In the genomic region with DNA sequence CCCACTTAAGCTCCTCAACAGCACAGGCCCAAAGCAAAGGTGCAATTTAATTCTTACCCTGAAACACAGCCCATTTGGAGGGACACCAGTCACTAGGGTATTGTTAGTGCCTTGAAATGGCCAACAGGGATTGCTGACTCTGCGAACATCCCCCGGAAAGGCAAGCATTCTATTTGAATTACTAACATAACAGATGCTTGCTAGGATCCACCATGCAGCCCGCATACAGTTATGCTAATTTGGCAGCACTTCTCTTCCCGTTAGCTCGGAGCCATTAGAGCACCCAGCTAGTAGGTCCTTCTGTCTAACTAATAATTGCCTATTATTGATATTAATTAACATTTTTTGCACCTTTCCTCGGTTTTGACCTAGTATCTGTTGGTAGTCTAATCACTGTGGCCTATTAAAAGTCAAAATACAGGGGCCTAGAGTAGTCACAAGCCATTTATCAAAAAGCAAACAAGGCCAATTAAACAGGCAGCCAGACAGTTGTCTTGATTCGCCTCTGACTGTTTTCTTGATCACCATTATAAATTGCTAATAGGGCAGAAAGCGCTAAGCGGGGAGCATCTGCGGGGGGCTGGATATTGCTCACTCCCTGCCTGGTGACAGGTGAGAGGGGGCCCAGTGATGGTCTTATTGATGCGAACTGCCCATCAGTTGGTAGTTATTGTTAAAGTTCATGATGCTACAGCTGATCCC, we compare ENCODE assay signal across 16 mouse cellular contexts.
A peak's percentile ranks its signal among the peaks of the same experiment; 100 is the strongest.
DNase-seq lines count a peak whose midpoint lies in the region; ATAC-seq and TF ChIP-seq lines count a peak whose summit lies in the region.
"Had no signal": no experiment of that assay in that cellular context is flagged by ENCODE, and none has a peak within 500 bp of the region (broad histone marks: within the 10 kb centered on the region; RNA-seq: fewer than 3 reads in every experiment).

No protein-coding gene starts in this region.

- no peak overlapping the region for H3K27ac ChIP-seq in embryonic facial prominence, embryonic 14.5 days (replicated peaks; ENCODE audit: low read depth, low read length)
- H3K27ac ChIP-seq in embryonic facial prominence, embryonic 10.5 days (replicated peaks) = no peak overlapping the region
- H3K27ac ChIP-seq in forebrain, embryonic 14.5 days (ENCODE audit: low read depth, low read length) = peak overlapping the region; percentile 65
- no peak overlapping the region for H3K27ac ChIP-seq in hindbrain, postnatal 0 days
- peak overlapping the region; percentile 39 for H3K27ac ChIP-seq in midbrain, postnatal 0 days (ENCODE audit: low read depth, low read length)
- no peak overlapping the region for H3K27ac ChIP-seq in liver, embryonic 12.5 days
- H3K27ac ChIP-seq: embryonic facial prominence, embryonic 12.5 days; heart, embryonic 10.5 days; limb, embryonic 15.5 days; stomach, embryonic 15.5 days had no signal

- H3K27me3 ChIP-seq in embryonic facial prominence, embryonic 14.5 days (replicated peaks; ENCODE audit: control insufficient read depth, insufficient read depth, low read length) = no peaks in the 10 kb centered on the region
- H3K27me3 ChIP-seq in embryonic facial prominence, embryonic 10.5 days (replicated peaks; ENCODE audit: low read depth, poor library complexity, severe bottlenecking) = no peaks in the 10 kb centered on the region; the same call in 1 of the 2 replicates
- H3K27me3 ChIP-seq in forebrain, embryonic 14.5 days (replicated peaks; ENCODE audit: control insufficient read depth, insufficient read depth, low read length) = peaks cover 28% of the 10 kb centered on the region; the same call in 1 of the 2 replicates
- no peaks in the 10 kb centered on the region for H3K27me3 ChIP-seq in hindbrain, postnatal 0 days (ENCODE audit: insufficient read depth, low read length)
- H3K27me3 ChIP-seq in midbrain, postnatal 0 days (ENCODE audit: insufficient read depth, low read length) = no peaks in the 10 kb centered on the region
- no peaks in the 10 kb centered on the region for H3K27me3 ChIP-seq in liver, embryonic 12.5 days (replicated peaks)
- H3K27me3 ChIP-seq: embryonic facial prominence, embryonic 12.5 days; limb, embryonic 15.5 days; megakaryocyte, embryonic 14.5 days; stomach, embryonic 15.5 days had no signal

- peak; percentile 38 for DNase-seq in embryonic facial prominence, embryonic 14.5 days (ENCODE audit: low spot score)
- DNase-seq in embryonic facial prominence, embryonic 10.5 days (ENCODE audit: low spot score) = no peak
- peak; percentile 88 for DNase-seq in forebrain, embryonic 14.5 days (ENCODE audit: low spot score)
- peak; percentile 28 for DNase-seq in hindbrain, postnatal 0 days (ENCODE audit: low spot score)
- peak; percentile 28 for DNase-seq in midbrain, postnatal 0 days (ENCODE audit: low spot score)
- no peak for DNase-seq in frontal cortex, postnatal 10 days (ENCODE audit: low spot score in 2 of 2)
- no peak for DNase-seq in heart, postnatal 14 days
- DNase-seq: cerebellum, adult 2 months; lung, embryonic 14.5 days; thymus, postnatal 14 days had no signal

- H3K9me3 ChIP-seq in embryonic facial prominence, embryonic 14.5 days (ENCODE audit: control insufficient read depth, low read length) = no peaks in the 10 kb centered on the region
- no peaks in the 10 kb centered on the region for H3K9me3 ChIP-seq in embryonic facial prominence, embryonic 10.5 days
- no peaks in the 10 kb centered on the region for H3K9me3 ChIP-seq in forebrain, embryonic 14.5 days (replicated peaks; ENCODE audit: control insufficient read depth, low read length)
- no peaks in the 10 kb centered on the region for H3K9me3 ChIP-seq in hindbrain, postnatal 0 days (ENCODE audit: low read length)
- no peaks in the 10 kb centered on the region for H3K9me3 ChIP-seq in midbrain, postnatal 0 days (ENCODE audit: low read length)
- no peaks in the 10 kb centered on the region for H3K9me3 ChIP-seq in liver, embryonic 12.5 days (replicated peaks)
- H3K9me3 ChIP-seq: embryonic facial prominence, embryonic 12.5 days; heart, embryonic 10.5 days; limb, embryonic 15.5 days; megakaryocyte, embryonic 14.5 days; stomach, embryonic 15.5 days had no signal

- no peak overlapping the region for H3K4me2 ChIP-seq in embryonic facial prominence, embryonic 14.5 days (ENCODE audit: low read depth, low read length)
- 0 out of 2 replicates have a peak overlapping the region, but pooled peaks have one; percentile 9 for H3K4me2 ChIP-seq in forebrain, embryonic 14.5 days (ENCODE audit: low read length)
- no peak overlapping the region for H3K4me2 ChIP-seq in hindbrain, postnatal 0 days (ENCODE audit: low read depth, low read length)
- no peak overlapping the region for H3K4me2 ChIP-seq in midbrain, postnatal 0 days (ENCODE audit: low read depth, low read length, poor library complexity, severe bottlenecking)
- no peak overlapping the region for H3K4me2 ChIP-seq in liver, embryonic 12.5 days
- H3K4me2 ChIP-seq: embryonic facial prominence, embryonic 12.5 days; limb, embryonic 15.5 days; lung, embryonic 14.5 days; stomach, embryonic 15.5 days had no signal

- 0 out of 2 replicates have a peak, but pooled peaks have one; percentile 55 for ATAC-seq in embryonic facial prominence, embryonic 14.5 days (ENCODE audit: low read depth)
- peak; percentile 84 for ATAC-seq in forebrain, embryonic 14.5 days
- ATAC-seq in hindbrain, postnatal 0 days = 0 out of 2 replicates have a peak, but pooled peaks have one; percentile 41
- ATAC-seq in midbrain, postnatal 0 days (ENCODE audit: low FRiP score) = no peak
- no peak for ATAC-seq in liver, embryonic 12.5 days

- intact Hi-C loops in heart, postnatal 14 days (cut with DNase I) = no loop called here

- 63% methylated on average over 11 of the region's 11 CpGs for WGBS in embryonic facial prominence, embryonic 14.5 days
- 66% methylated on average over 11 of the region's 11 CpGs for WGBS in embryonic facial prominence, embryonic 10.5 days
- WGBS in forebrain, embryonic 14.5 days = 4% methylated on average over 11 of the region's 11 CpGs
- 23% methylated on average over 11 of the region's 11 CpGs for WGBS in hindbrain, postnatal 0 days
- WGBS in midbrain, postnatal 0 days = 26% methylated on average over 11 of the region's 11 CpGs
- 70% methylated on average over 11 of the region's 11 CpGs for WGBS in liver, embryonic 12.5 days (ENCODE audit: insufficient replicate concordance)

- H3K36me3 ChIP-seq in embryonic facial prominence, embryonic 14.5 days (ENCODE audit: control insufficient read depth, insufficient read depth, low read length) = no peaks in the 10 kb centered on the region
- no peaks in the 10 kb centered on the region for H3K36me3 ChIP-seq in embryonic facial prominence, embryonic 10.5 days (replicated peaks)
- H3K36me3 ChIP-seq in forebrain, embryonic 14.5 days (ENCODE audit: control insufficient read depth, insufficient read depth, low read length) = no peaks in the 10 kb centered on the region
- H3K36me3 ChIP-seq in hindbrain, postnatal 0 days (ENCODE audit: insufficient read depth, low read length) = no peaks in the 10 kb centered on the region
- H3K36me3 ChIP-seq in midbrain, postnatal 0 days (ENCODE audit: insufficient read depth, low read length) = no peaks in the 10 kb centered on the region
- no peaks in the 10 kb centered on the region for H3K36me3 ChIP-seq in liver, embryonic 12.5 days
- H3K36me3 ChIP-seq: embryonic facial prominence, embryonic 12.5 days; heart, embryonic 10.5 days; limb, embryonic 15.5 days; stomach, embryonic 15.5 days had no signal

- no peak overlapping the region for H3K9ac ChIP-seq in embryonic facial prominence, embryonic 14.5 days (ENCODE audit: low read depth, low read length)
- H3K9ac ChIP-seq in forebrain, embryonic 14.5 days (ENCODE audit: low read length) = 0 out of 2 replicates have a peak overlapping the region, but pooled peaks have one; percentile 5
- no peak overlapping the region for H3K9ac ChIP-seq in hindbrain, postnatal 0 days (replicated peaks; ENCODE audit: low read length)
- H3K9ac ChIP-seq in midbrain, postnatal 0 days (replicated peaks; ENCODE audit: low read length, poor library complexity, severe bottlenecking) = no peak overlapping the region
- no peak overlapping the region for H3K9ac ChIP-seq in liver, embryonic 12.5 days
- H3K9ac ChIP-seq: embryonic facial prominence, embryonic 12.5 days; limb, embryonic 15.5 days; lung, embryonic 14.5 days; stomach, embryonic 15.5 days had no signal

- TF ChIP-seq CTCF in hindbrain, postnatal 0 days (IDR thresholded peaks at IDR 0.05; ENCODE audit: low read depth) = no peak
- TF ChIP-seq CTCF in midbrain, postnatal 0 days (IDR thresholded peaks at IDR 0.05) = no peak

- H3K4me3 ChIP-seq in embryonic facial prominence, embryonic 14.5 days (ENCODE audit: low read depth, low read length) = no peak overlapping the region
- H3K4me3 ChIP-seq in embryonic facial prominence, embryonic 10.5 days = no peak overlapping the region
- no peak overlapping the region for H3K4me3 ChIP-seq in forebrain, embryonic 14.5 days (ENCODE audit: low read depth, low read length)
- H3K4me3 ChIP-seq in hindbrain, postnatal 0 days (ENCODE audit: low read length) = no peak overlapping the region
- H3K4me3 ChIP-seq in midbrain, postnatal 0 days (ENCODE audit: low read depth, low read length) = no peak overlapping the region
- H3K4me3 ChIP-seq in liver, embryonic 12.5 days = no peak overlapping the region
- H3K4me3 ChIP-seq: embryonic facial prominence, embryonic 12.5 days; heart, embryonic 10.5 days; limb, embryonic 15.5 days; megakaryocyte, embryonic 14.5 days; stomach, embryonic 15.5 days had no signal

- peaks cover 13% of the 10 kb centered on the region; the same call in 1 of the 2 replicates for H3K4me1 ChIP-seq in embryonic facial prominence, embryonic 14.5 days (ENCODE audit: control insufficient read depth, insufficient read depth, low read length)
- H3K4me1 ChIP-seq in embryonic facial prominence, embryonic 10.5 days = peaks cover 21% of the 10 kb centered on the region
- H3K4me1 ChIP-seq in forebrain, embryonic 14.5 days (ENCODE audit: control insufficient read depth, insufficient read depth, low read length) = peaks cover 32% of the 10 kb centered on the region
- H3K4me1 ChIP-seq in hindbrain, postnatal 0 days (ENCODE audit: insufficient read depth, low read length) = peaks cover 9% of the 10 kb centered on the region
- peaks cover 9% of the 10 kb centered on the region; the same call in 1 of the 2 replicates for H3K4me1 ChIP-seq in midbrain, postnatal 0 days (ENCODE audit: insufficient read depth, low read length)
- no peaks in the 10 kb centered on the region for H3K4me1 ChIP-seq in liver, embryonic 12.5 days
- H3K4me1 ChIP-seq: embryonic facial prominence, embryonic 12.5 days; heart, embryonic 10.5 days; megakaryocyte, embryonic 14.5 days; stomach, embryonic 15.5 days had no signal

Comparison
In these comparisons a context has a peak if more than half of its experiments do, and no peak if none do; other contexts are left out.
1. DNase-seq: peak in embryonic facial prominence, embryonic 14.5 days (single experiment), forebrain, embryonic 14.5 days (single experiment), hindbrain, postnatal 0 days (single experiment) and midbrain, postnatal 0 days (single experiment); none in embryonic facial prominence, embryonic 10.5 days (single experiment), frontal cortex, postnatal 10 days (0 of 2) and heart, postnatal 14 days (0 of 2).
2. ATAC-seq: peak in embryonic facial prominence, embryonic 14.5 days (single experiment), forebrain, embryonic 14.5 days (single experiment) and hindbrain, postnatal 0 days (single experiment); none in midbrain, postnatal 0 days (single experiment) and liver, embryonic 12.5 days (single experiment).
3. H3K27ac ChIP-seq: peak in forebrain, embryonic 14.5 days (single experiment) and midbrain, postnatal 0 days (single experiment); none in embryonic facial prominence, embryonic 14.5 days (single experiment), embryonic facial prominence, embryonic 10.5 days (single experiment), hindbrain, postnatal 0 days (single experiment) and liver, embryonic 12.5 days (single experiment).